Mouse (Mus musculus): ENCODE data around the gene Gm9913.

DNA sequence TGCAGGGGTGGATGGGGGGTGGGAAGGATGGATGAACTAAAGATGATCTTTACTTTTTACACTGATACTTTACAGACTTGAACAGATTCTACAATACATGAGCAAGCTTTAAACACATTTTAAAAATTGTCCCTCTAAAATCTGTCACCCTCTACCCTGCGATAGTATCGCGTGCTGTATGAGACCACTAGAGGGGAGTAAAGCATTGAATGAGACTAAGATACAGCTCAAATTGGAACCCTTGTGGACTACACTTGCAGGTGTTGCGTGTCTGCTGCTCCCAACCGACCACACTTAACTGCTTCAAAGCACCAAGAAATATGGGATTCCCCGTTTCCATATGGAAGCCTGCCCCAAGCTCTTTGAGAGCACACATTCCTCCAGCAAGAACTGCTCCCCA, 50.9 kb downstream of the Gm9913 start:
- TF ChIP-seq POLR2A (IDR thresholded peaks at IDR 0.05; ENCODE audit: borderline replicate concordance, extremely low read depth, low read depth, low read length) (no peak), CTCF (IDR thresholded peaks at IDR 0.05; ENCODE audit: insufficient read depth, low read length) (no peak)

Measured in lung, adult 2 months (tissue).